Mouse (Mus musculus) right cerebral cortex, postnatal 25 days (tissue): Measurements from ENCODE around the gene Zfp945.
"Not testable (repeated sequence)": the region's sequence is repeated elsewhere in the genome, so short reads cannot be mapped to it uniquely, and the experiment has no call there.

Experiments used
- DNase-seq: peaks from one replicate; pipeline ENCODE4 v3.0.0; 2022

Zfp945 gene

DNA sequence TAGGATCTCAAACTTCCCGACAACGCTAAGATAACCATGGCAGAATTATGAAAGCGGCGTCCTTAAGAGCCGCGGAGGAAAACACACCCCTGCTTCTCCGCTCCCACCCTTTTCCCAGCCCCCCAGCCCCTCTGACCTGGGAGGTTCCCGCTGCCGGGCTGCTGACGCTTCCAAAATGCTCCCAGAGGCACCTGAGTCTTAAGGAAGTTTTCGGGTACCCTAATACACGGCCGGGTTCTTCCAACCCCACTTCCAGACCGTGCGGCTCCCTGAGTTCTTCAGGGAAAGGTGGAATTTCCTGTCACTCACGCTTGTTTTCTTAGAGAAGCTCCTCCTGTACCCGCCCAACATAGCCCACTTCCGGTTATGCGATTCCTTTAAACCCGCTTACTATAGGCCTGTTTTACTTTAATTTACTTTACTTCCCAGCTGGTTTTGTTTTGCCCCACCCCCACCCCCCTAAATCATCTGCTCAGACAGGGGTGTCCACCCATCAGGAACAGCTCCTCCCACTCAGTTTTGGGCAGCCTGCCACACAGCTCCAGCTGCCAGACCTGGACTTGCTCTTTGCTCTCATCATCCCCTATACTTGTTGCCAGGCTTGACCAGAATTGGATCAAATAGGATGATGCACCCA, at the start of gene Zfp945:
Gene Zfp945 (minus strand): TSS at position 290 of the 637 bp plus-strand sequence.
- peak; percentile 65 for DNase-seq

DNA sequence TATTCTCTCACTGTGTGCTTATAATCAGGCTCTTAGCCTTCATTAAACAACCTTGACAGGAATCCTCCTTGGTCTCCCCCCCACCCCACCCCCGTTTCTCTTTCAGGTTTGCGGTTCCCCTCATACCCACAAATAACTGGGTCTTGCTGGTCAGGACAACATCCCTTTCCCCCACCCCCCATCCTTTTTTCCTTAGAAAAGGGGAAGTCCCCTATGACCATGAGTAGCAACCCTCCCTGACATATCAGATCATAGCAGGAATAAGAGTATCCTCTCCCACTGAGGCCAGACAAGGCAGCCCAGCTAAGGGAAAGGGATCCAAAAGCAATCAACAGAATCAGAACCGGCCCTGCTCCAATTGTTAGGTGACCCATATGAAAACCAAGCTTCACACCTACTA, 21.4 kb upstream of the Zfp945 start:
- no peak for DNase-seq

- no peak for DNase-seq
Observed at GRCm38 (mm10) chr17:22884059-22884698, 17.2 kb upstream of the Zfp945 start.

DNA sequence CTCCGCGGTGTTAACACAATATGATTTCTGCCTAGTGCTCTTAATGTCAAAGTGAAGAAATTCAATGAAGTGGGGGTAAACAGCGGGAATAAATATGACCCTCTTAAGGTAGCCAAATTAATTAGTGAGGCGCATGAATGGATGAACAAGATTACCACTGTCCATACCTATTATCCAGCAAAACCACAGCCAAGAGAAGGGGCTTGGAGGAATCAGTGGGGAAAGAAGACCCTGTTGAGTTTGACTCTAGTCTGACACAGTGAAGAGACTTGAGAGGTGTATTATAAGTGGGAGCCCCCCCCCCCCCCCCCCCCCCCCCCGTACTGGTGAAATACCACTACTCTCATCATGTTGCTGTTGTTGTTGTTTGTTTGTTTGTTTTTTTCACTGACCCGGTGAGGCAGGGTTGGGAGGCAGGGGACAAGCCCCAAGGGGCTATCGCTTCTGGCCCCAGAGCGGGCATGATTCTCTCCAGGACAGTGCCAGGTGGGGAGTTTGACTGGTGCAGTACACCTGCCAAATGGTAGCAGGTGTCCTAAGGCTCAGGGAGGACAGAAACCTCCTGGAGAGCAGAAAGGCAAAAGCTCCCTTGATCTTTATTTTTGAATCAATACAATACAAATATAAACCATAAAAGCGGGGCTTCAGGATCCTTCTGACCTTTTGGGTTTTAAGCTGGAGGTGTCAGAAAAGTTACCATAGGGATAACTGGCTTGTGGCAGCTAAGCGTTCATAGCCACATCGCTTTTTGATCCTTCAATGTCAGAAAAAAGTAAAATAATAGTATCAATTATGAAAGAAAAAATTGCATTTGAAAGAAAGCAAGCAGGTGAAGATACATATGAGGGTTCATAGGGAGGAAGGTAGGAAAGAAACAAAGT, 10.7 kb upstream of the Zfp945 start:
- no peak for DNase-seq

DNA sequence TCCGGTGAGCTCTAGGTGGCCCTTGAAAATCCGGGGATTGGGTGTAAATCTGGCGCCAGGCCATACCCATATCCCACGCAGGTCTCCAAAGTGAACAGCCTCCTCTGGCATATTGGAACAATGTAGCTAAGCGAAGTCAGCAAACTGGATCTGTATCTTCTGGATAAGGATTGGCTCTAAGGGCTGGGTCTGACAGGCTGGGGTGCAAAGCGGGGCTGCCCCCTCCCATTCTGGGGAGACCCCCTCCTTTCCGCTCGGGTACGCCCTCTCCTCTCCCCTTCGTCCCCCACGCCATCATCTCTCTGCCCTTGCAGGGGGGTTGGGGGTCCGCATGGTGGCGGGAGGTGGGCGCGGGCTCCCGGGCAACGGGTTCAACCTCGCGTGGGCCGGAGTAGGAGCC, 9.4 kb upstream of the Zfp945 start:
- no peak for DNase-seq

DNA sequence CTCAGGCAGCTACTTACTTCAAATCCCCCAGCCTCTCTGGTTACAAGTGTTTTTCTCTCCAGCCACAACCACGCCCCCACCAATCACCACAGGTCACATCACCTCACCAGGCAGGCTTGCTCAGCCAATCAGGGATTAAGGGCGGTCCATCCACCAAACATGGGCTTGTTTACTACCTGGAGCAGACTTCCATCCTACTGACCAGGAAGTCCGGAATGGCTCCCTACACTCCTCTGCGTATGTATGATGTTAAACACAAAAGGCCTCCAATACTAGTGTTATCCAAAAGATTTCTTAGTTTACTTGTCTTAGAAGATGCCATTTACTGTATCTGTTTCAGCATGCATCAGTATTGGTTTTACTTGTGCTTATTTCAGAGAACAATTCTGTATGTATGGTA, 8.6 kb upstream of the Zfp945 start:
- not testable (repeated sequence) for DNase-seq

DNA sequence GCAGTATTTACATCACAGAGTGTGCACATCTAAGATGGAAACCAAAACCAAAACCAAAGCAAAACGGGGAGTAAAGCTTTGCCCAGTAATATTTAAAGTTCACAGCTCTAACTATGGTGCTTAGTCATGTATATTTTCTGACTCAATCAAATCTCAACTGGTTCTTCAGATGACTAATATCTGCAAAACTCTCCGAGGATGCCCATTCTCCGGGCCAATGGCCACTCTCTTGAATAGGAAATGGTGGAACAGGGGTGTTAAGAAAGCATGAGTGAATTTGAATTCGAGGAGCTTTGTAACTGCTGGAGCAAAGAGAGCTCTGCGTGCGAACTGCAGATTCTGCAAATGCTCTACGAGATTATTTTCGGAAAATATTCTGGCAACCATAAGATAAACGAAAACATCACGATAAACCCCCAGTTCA, 501 bp downstream of the Zfp945 start:
- DNase-seq = no peak

DNA sequence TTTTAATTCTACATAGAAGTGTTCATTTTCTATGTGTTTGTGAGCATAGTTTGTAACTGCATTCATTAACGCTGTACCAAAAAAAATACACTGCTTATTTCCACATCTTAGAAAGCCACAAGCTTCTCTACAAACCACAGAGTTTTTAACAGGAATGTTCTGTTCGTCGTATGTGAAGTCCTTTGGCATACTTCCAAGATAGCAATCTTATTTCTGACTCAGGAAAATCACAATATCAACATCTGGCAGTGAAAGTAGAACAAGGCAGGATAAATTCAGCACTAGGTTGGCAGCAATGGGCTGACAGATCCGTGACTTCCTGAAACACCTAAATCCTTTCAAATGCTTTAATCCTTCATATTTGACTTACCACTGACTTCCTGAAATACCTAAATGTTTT, 45.8 kb downstream of the Zfp945 start:
- DNase-seq = no peak

- no peak for DNase-seq
Observed at GRCm38 (mm10) chr17:22818199-22818595, 48.7 kb downstream of the Zfp945 start.

GRCm38 (mm10) chr17:22817471-22818198, 49.3 kb downstream of the Zfp945 start:
- DNase-seq = peak; percentile 59

- DNase-seq = no peak
Observed at GRCm38 (mm10) chr17:22799707-22800106, 67.2 kb downstream of the Zfp945 start.
